Mouse (Mus musculus): Measurements from ENCODE around the gene Hba-a2.

Gene Hba-a2

GRCm38 (mm10) chr11:32320507-32321195 lies 24.4 kb downstream of the Hba-a2 start:
- DNase-seq (ENCODE audit: extremely low spot score, low spot score): no peak

- DNase-seq (ENCODE audit: extremely low spot score, low spot score): peak; percentile 49
Measured at GRCm38 (mm10) chr11:32321196-32321565, 24.9 kb downstream of the Hba-a2 start.

- DNase-seq (ENCODE audit: extremely low spot score, low spot score): peak; percentile 95
Measured at GRCm38 (mm10) chr11:32324609-32325008, 28.3 kb downstream of the Hba-a2 start.

- DNase-seq (ENCODE audit: extremely low spot score, low spot score): no peak
Measured at GRCm38 (mm10) chr11:32331075-32331474, 34.8 kb downstream of the Hba-a2 start.

- no peak for DNase-seq (ENCODE audit: extremely low spot score, low spot score)
Measured at GRCm38 (mm10) chr11:32331861-32332260, 35.6 kb downstream of the Hba-a2 start.

GRCm38 (mm10) chr11:32333235-32333634 lies 36.9 kb downstream of the Hba-a2 start:
- DNase-seq (ENCODE audit: extremely low spot score, low spot score): no peak

GRCm38 (mm10) chr11:32336435-32336907 lies 40.2 kb downstream of the Hba-a2 start:
- no peak for DNase-seq (ENCODE audit: extremely low spot score, low spot score)

- DNase-seq (ENCODE audit: extremely low spot score, low spot score): no peak
Measured at GRCm38 (mm10) chr11:32339131-32339531, 42.8 kb downstream of the Hba-a2 start.

- DNase-seq (ENCODE audit: extremely low spot score, low spot score): peak; percentile 73
Measured at GRCm38 (mm10) chr11:32340476-32341473, 44.5 kb downstream of the Hba-a2 start.

GRCm38 (mm10) chr11:32342770-32343191 lies 46.5 kb downstream of the Hba-a2 start:
- no peak for DNase-seq (ENCODE audit: extremely low spot score, low spot score)

GRCm38 (mm10) chr11:32343350-32343749 lies 47.1 kb downstream of the Hba-a2 start:
- no peak for DNase-seq (ENCODE audit: extremely low spot score, low spot score)

- DNase-seq (ENCODE audit: extremely low spot score, low spot score): no peak
Measured at GRCm38 (mm10) chr11:32345504-32346297, 49.4 kb downstream of the Hba-a2 start.
